Mouse (Mus musculus): ENCODE measurements at regions not wholly inside any gene's neighbourhood (a gene's known extent, or its start where the extent isn't known, plus 50 kb on each side); places are given as distances from the start of the nearest gene placed in this dataset.
A peak's percentile ranks its signal among the peaks of the same experiment; 100 is the strongest.

DNA sequence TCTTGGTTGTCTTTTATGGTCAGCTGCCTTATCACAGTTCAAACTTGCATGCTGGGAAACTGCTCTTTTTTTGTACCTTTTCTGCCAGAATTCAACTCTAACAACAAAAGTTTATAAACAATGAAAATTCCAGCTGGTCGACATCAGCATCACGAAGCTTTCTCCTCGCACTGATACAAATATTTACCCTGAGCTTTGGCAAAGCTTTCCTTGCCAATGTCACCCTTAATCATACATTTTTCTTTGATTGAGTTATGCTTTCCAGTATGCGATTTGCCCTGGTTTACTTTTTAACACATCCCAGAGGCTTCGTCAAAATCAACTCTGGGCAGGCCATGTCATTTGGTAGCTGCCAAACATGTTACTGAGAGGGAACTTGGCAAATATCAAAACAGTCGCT, 1333.5 kb upstream of the Zeb2 start:
- H3K4me3 ChIP-seq (ENCODE audit: insufficient read depth in 1 of 2, low read depth in 1 of 2, low read length in 2 of 2, poor library complexity in 1 of 2, severe bottlenecking in 1 of 2): no peak overlapping the region
- no peaks in the 10 kb centered on the region for H3K4me1 ChIP-seq (ENCODE audit: control insufficient read depth in 2 of 2, insufficient read depth in 2 of 2, low read length in 2 of 2, poor library complexity in 1 of 2)
- no peak overlapping the region for H3K9ac ChIP-seq (ENCODE audit: insufficient read depth, low read depth, low read length, poor library complexity, severe bottlenecking)
- H3K27ac ChIP-seq (ENCODE audit: insufficient read depth, low read depth, low read length, poor library complexity, severe bottlenecking): no peak overlapping the region
- in situ Hi-C loops (cut with MboI; ENCODE audit: low sequenced_read_pairs in 2 of 2, unreplicated experiment in 2 of 2): no loop called here
- no peak for DNase-seq (ENCODE audit: low read depth, low spot score)
- no peaks in the 10 kb centered on the region for H3K36me3 ChIP-seq (ENCODE audit: control insufficient read depth, insufficient read depth, low read length, poor library complexity, severe bottlenecking)
- TF ChIP-seq ZNF384 (IDR thresholded peaks at IDR 0.05; ENCODE audit: low read depth, low read length) (no peak), HCFC1 (IDR thresholded peaks at IDR 0.05; ENCODE audit: borderline replicate concordance, insufficient read depth, low read length) (no peak), ZC3H11A (IDR thresholded peaks at IDR 0.05; ENCODE audit: borderline replicate concordance, low read depth, low read length) (no peak), CHD2 (IDR thresholded peaks at IDR 0.05; ENCODE audit: low read depth, low read length) (no peak), MAFK (IDR thresholded peaks at IDR 0.05; ENCODE audit: insufficient read depth, low read depth, low read length) (no peak)
- no peaks in the 10 kb centered on the region for H3K9me3 ChIP-seq (ENCODE audit: control insufficient read depth, insufficient read depth, low read depth, low read length)

- no peak for TF ChIP-seq HCFC1 (IDR thresholded peaks at IDR 0.05; ENCODE audit: borderline replicate concordance, insufficient read depth, low read length)
- TF ChIP-seq ZC3H11A (IDR thresholded peaks at IDR 0.05; ENCODE audit: borderline replicate concordance, low read depth, low read length): no peak
- no peak for TF ChIP-seq CHD2 (IDR thresholded peaks at IDR 0.05; ENCODE audit: low read depth, low read length)
- no peak for TF ChIP-seq MAFK (IDR thresholded peaks at IDR 0.05; ENCODE audit: insufficient read depth, low read depth, low read length)
- TF ChIP-seq ZNF384 (IDR thresholded peaks at IDR 0.05; ENCODE audit: low read depth, low read length): no peak
- H3K4me1 ChIP-seq (ENCODE audit: control insufficient read depth in 2 of 2, insufficient read depth in 2 of 2, low read length in 2 of 2, poor library complexity in 1 of 2): no peaks in the 10 kb centered on the region
- H3K9me3 ChIP-seq (ENCODE audit: control insufficient read depth, insufficient read depth, low read depth, low read length): no peaks in the 10 kb centered on the region
- no peaks in the 10 kb centered on the region for H3K36me3 ChIP-seq (ENCODE audit: control insufficient read depth, insufficient read depth, low read length, poor library complexity, severe bottlenecking)
- H3K27ac ChIP-seq (ENCODE audit: insufficient read depth, low read depth, low read length, poor library complexity, severe bottlenecking): no peak overlapping the region
- no peak for DNase-seq (ENCODE audit: low read depth, low spot score)
- no peak overlapping the region for H3K4me3 ChIP-seq (ENCODE audit: insufficient read depth in 1 of 2, low read depth in 1 of 2, low read length in 2 of 2, poor library complexity in 1 of 2, severe bottlenecking in 1 of 2)
- in situ Hi-C loops (cut with MboI; ENCODE audit: low sequenced_read_pairs in 2 of 2, unreplicated experiment in 2 of 2): no loop called here
- H3K9ac ChIP-seq (ENCODE audit: insufficient read depth, low read depth, low read length, poor library complexity, severe bottlenecking): no peak overlapping the region
Measured at GRCm38 (mm10) chr2:46445306-46445705, 1328.1 kb upstream of the Zeb2 start.

- peak; percentile 7 for DNase-seq (ENCODE audit: low read depth, low spot score)
- TF ChIP-seq HCFC1 (IDR thresholded peaks at IDR 0.05; ENCODE audit: borderline replicate concordance, insufficient read depth, low read length) (no peak), ZNF384 (IDR thresholded peaks at IDR 0.05; ENCODE audit: low read depth, low read length) (no peak), MAFK (IDR thresholded peaks at IDR 0.05; ENCODE audit: insufficient read depth, low read depth, low read length) (no peak), ZC3H11A (IDR thresholded peaks at IDR 0.05; ENCODE audit: borderline replicate concordance, low read depth, low read length) (no peak), CHD2 (IDR thresholded peaks at IDR 0.05; ENCODE audit: low read depth, low read length) (no peak)
- no peak overlapping the region for H3K4me3 ChIP-seq (ENCODE audit: insufficient read depth in 1 of 2, low read depth in 1 of 2, low read length in 2 of 2, poor library complexity in 1 of 2, severe bottlenecking in 1 of 2)
- no peak overlapping the region for H3K9ac ChIP-seq (ENCODE audit: insufficient read depth, low read depth, low read length, poor library complexity, severe bottlenecking)
- no peak overlapping the region for H3K27ac ChIP-seq (ENCODE audit: insufficient read depth, low read depth, low read length, poor library complexity, severe bottlenecking)
- H3K4me1 ChIP-seq (ENCODE audit: control insufficient read depth in 2 of 2, insufficient read depth in 2 of 2, low read length in 2 of 2, poor library complexity in 1 of 2): no peaks in the 10 kb centered on the region
- no peaks in the 10 kb centered on the region for H3K36me3 ChIP-seq (ENCODE audit: control insufficient read depth, insufficient read depth, low read length, poor library complexity, severe bottlenecking)
- in situ Hi-C loops (cut with MboI; ENCODE audit: low sequenced_read_pairs in 2 of 2, unreplicated experiment in 2 of 2): no loop called here
- H3K9me3 ChIP-seq (ENCODE audit: control insufficient read depth, insufficient read depth, low read depth, low read length): no peaks in the 10 kb centered on the region
Measured at GRCm38 (mm10) chr2:46443686-46444180, 1326.5 kb upstream of the Zeb2 start.

GRCm38 (mm10) chr2:46443061-46443685, 1326.0 kb upstream of the Zeb2 start:
- TF ChIP-seq ZC3H11A (IDR thresholded peaks at IDR 0.05; ENCODE audit: borderline replicate concordance, low read depth, low read length) (no peak), ZNF384 (IDR thresholded peaks at IDR 0.05; ENCODE audit: low read depth, low read length) (no peak), HCFC1 (IDR thresholded peaks at IDR 0.05; ENCODE audit: borderline replicate concordance, insufficient read depth, low read length) (no peak), MAFK (IDR thresholded peaks at IDR 0.05; ENCODE audit: insufficient read depth, low read depth, low read length) (no peak), CHD2 (IDR thresholded peaks at IDR 0.05; ENCODE audit: low read depth, low read length) (no peak)
- H3K36me3 ChIP-seq (ENCODE audit: control insufficient read depth, insufficient read depth, low read length, poor library complexity, severe bottlenecking): no peaks in the 10 kb centered on the region
- in situ Hi-C loops (cut with MboI; ENCODE audit: low sequenced_read_pairs in 2 of 2, unreplicated experiment in 2 of 2): no loop called here
- no peak for DNase-seq (ENCODE audit: low read depth, low spot score)
- no peak overlapping the region for H3K4me3 ChIP-seq (ENCODE audit: insufficient read depth in 1 of 2, low read depth in 1 of 2, low read length in 2 of 2, poor library complexity in 1 of 2, severe bottlenecking in 1 of 2)
- H3K4me1 ChIP-seq (ENCODE audit: control insufficient read depth in 2 of 2, insufficient read depth in 2 of 2, low read length in 2 of 2, poor library complexity in 1 of 2): no peaks in the 10 kb centered on the region
- H3K9me3 ChIP-seq (ENCODE audit: control insufficient read depth, insufficient read depth, low read depth, low read length): no peaks in the 10 kb centered on the region
- no peak overlapping the region for H3K27ac ChIP-seq (ENCODE audit: insufficient read depth, low read depth, low read length, poor library complexity, severe bottlenecking)
- no peak overlapping the region for H3K9ac ChIP-seq (ENCODE audit: insufficient read depth, low read depth, low read length, poor library complexity, severe bottlenecking)

All from ES-E14 (cell line).